Mouse (Mus musculus) intestine, postnatal 0 days (tissue): ENCODE results near the gene Gm17657. TPM values are rescaled to one million over a fixed set of nuclear protein-coding genes. Genes with fewer than 3 reads are reported as not detected.

Experiments
- ATAC-seq: fragments of 200-750 bp; cut with Nextera tagmentation; 2 replicates; pipeline ENCODE4 v1.8.0; 2017; ENCODE audit warnings: mild to moderate bottlenecking, moderate TSS enrichment, moderate library complexity
- H3K27ac ChIP-seq: fragments of 300-500 bp; sonication (generic); 2 replicates; pipeline ENCODE4 v1.5.1; 2014; ENCODE audit warnings: mild to moderate bottlenecking, low read depth, low read length, moderate library complexity
- H3K27me3 ChIP-seq: fragments of 300-500 bp; sonication (generic); replicated peaks from 2 replicates; pipeline ENCODE4 v1.6.1; 2014; ENCODE audit warnings: low read length, mixed read lengths; ENCODE audit not compliant: control insufficient read depth, insufficient read depth
- H3K36me3 ChIP-seq: fragments of 300-500 bp; sonication (generic); 2 replicates; pipeline ENCODE4 v1.6.1; 2014; ENCODE audit warnings: mild to moderate bottlenecking, moderate library complexity; ENCODE audit not compliant: control insufficient read depth, insufficient read depth
- H3K4me1 ChIP-seq: fragments of 300-500 bp; sonication (generic); replicated peaks from 2 replicates; pipeline ENCODE4 v1.6.1; 2014; ENCODE audit warnings: antibody characterized with exemption, low read length, mixed read lengths; ENCODE audit not compliant: control insufficient read depth, insufficient read depth
- H3K4me2 ChIP-seq: fragments of 300-500 bp; sonication (generic); replicated peaks from 2 replicates; pipeline ENCODE4 v1.6.1; 2014; ENCODE audit warnings: low read depth, mild to moderate bottlenecking, moderate library complexity
- H3K4me3 ChIP-seq: fragments of 300-500 bp; sonication (generic); 2 replicates; pipeline ENCODE4 v1.5.1; 2014; ENCODE audit warnings: low read depth, low read length
- H3K9ac ChIP-seq: fragments of 300-500 bp; sonication (generic); 2 replicates; pipeline ENCODE4 v1.6.1; 2014; ENCODE audit warnings: mild to moderate bottlenecking, low read depth, low read length
- H3K9me3 ChIP-seq: fragments of 300-500 bp; sonication (generic); 2 replicates; pipeline ENCODE4 v1.6.1; 2016; ENCODE audit warnings: mixed run types; ENCODE audit not compliant: control insufficient read depth
- CTCF ChIP-seq: sonication (generic); IDR thresholded peaks from 2 replicates; pipeline ENCODE4 v1.5.1; 2016; ENCODE audit warnings: low read depth, mild to moderate bottlenecking, control low read depth, antibody characterized with exemption, moderate library complexity
- WGBS: fragments of 180-500 bp; shearing (Covaris S2); extraction: QIAGEN DNeasy Blood & Tissue Kit; methylation state at CpG from one replicate; pipeline ENCODE4 v1.1.7; 2014; 5-methylcytosine and 5-hydroxymethylcytosine counted together
- polyA plus RNA-seq: library from polyadenylated mRNA; unstranded; fragments of >200 nt; fragmentation: Nextera tagmentation; extraction: Ambion mirVana; gene quantifications from 2 replicates; pipeline ENCODE4 v1.2.1, GENCODE M21; 2015

The Gm17657 gene
- polyA plus RNA-seq, 1 experiment from 2014 or later = not detected

GRCm38 (mm10) chr17:29482632-29483031, 66.8 kb downstream of the Gm17657 start:
- peak; percentile 42; the same call in 1 of the 2 replicates for TF ChIP-seq CTCF
- no peak for ATAC-seq
- Histone ChIP-seq H3K9ac (no peak overlapping the region), H3K27me3 (no peaks in the 10 kb centered on the region), H3K4me3 (no peak overlapping the region), H3K27ac (no peak overlapping the region), H3K9me3 (0 out of 2 replicates have a peak, but pooled peaks cover 3% of the 10 kb centered on the region), H3K36me3 (no peaks in the 10 kb centered on the region), H3K4me1 (no peaks in the 10 kb centered on the region), H3K4me2 (no peak overlapping the region)
- WGBS = 95% methylated on average over 7 of the region's 7 CpGs

GRCm38 (mm10) chr17:29480256-29480655, 69.2 kb downstream of the Gm17657 start:
- Histone ChIP-seq H3K9me3 (0 out of 2 replicates have a peak, but pooled peaks cover 3% of the 10 kb centered on the region), H3K4me3 (no peak overlapping the region), H3K4me1 (no peaks in the 10 kb centered on the region), H3K36me3 (no peaks in the 10 kb centered on the region), H3K27me3 (no peaks in the 10 kb centered on the region), H3K27ac (no peak overlapping the region), H3K4me2 (no peak overlapping the region), H3K9ac (no peak overlapping the region)
- TF ChIP-seq CTCF = no peak
- WGBS = 67% methylated on average over 2 of the region's 2 CpGs
- ATAC-seq = no peak

- no peaks in the 10 kb centered on the region for H3K4me1 ChIP-seq
- no peak for ATAC-seq
- no peak overlapping the region for H3K4me2 ChIP-seq
- H3K36me3 ChIP-seq = no peaks in the 10 kb centered on the region
- H3K9me3 ChIP-seq = 0 out of 2 replicates have a peak, but pooled peaks cover 3% of the 10 kb centered on the region
- no peak for TF ChIP-seq CTCF
- no peaks in the 10 kb centered on the region for H3K27me3 ChIP-seq
- H3K9ac ChIP-seq = no peak overlapping the region
- WGBS = 69% methylated on average over 4 of the region's 4 CpGs
- H3K27ac ChIP-seq = no peak overlapping the region
- no peak overlapping the region for H3K4me3 ChIP-seq
Measured at GRCm38 (mm10) chr17:29478271-29478670, 71.2 kb downstream of the Gm17657 start.

- Histone ChIP-seq H3K27me3 (no peaks in the 10 kb centered on the region), H3K4me3 (no peak overlapping the region), H3K9me3 (no peaks in the 10 kb centered on the region), H3K36me3 (no peaks in the 10 kb centered on the region), H3K4me1 (no peaks in the 10 kb centered on the region), H3K4me2 (no peak overlapping the region), H3K9ac (no peak overlapping the region), H3K27ac (no peak overlapping the region)
- TF ChIP-seq CTCF = no peak
- WGBS = 93% methylated on average over 10 of the region's 10 CpGs
- ATAC-seq = no peak
Measured at GRCm38 (mm10) chr17:29477357-29477756, 72.1 kb downstream of the Gm17657 start.

GRCm38 (mm10) chr17:29476461-29476860, 73.0 kb downstream of the Gm17657 start:
- no peak for TF ChIP-seq CTCF
- WGBS = 75% methylated on average over 4 of the region's 4 CpGs
- no peak overlapping the region for H3K27ac ChIP-seq
- H3K4me1 ChIP-seq = no peaks in the 10 kb centered on the region
- H3K27me3 ChIP-seq = no peaks in the 10 kb centered on the region
- H3K9me3 ChIP-seq = no peaks in the 10 kb centered on the region; the same call in 1 of the 2 replicates
- H3K9ac ChIP-seq = no peak overlapping the region
- H3K36me3 ChIP-seq = no peaks in the 10 kb centered on the region
- H3K4me2 ChIP-seq = no peak overlapping the region
- no peak overlapping the region for H3K4me3 ChIP-seq
- no peak for ATAC-seq

- no peaks in the 10 kb centered on the region for H3K36me3 ChIP-seq
- no peak overlapping the region for H3K27ac ChIP-seq
- H3K4me2 ChIP-seq = no peak overlapping the region
- no peak overlapping the region for H3K9ac ChIP-seq
- no peak overlapping the region for H3K4me3 ChIP-seq
- no peak for TF ChIP-seq CTCF
- H3K4me1 ChIP-seq = no peaks in the 10 kb centered on the region
- ATAC-seq = no peak
- WGBS = 94% methylated on average over 3 of the region's 3 CpGs
- H3K9me3 ChIP-seq = no peaks in the 10 kb centered on the region; the same call in 1 of the 2 replicates
- no peaks in the 10 kb centered on the region for H3K27me3 ChIP-seq
Measured at GRCm38 (mm10) chr17:29475142-29475541, 74.3 kb downstream of the Gm17657 start.

- TF ChIP-seq CTCF = no peak
- no peaks in the 10 kb centered on the region for H3K36me3 ChIP-seq
- ATAC-seq = no peak
- no peak overlapping the region for H3K9ac ChIP-seq
- no peaks in the 10 kb centered on the region for H3K4me1 ChIP-seq
- H3K4me3 ChIP-seq = no peak overlapping the region
- H3K27ac ChIP-seq = no peak overlapping the region
- no peaks in the 10 kb centered on the region; the same call in 1 of the 2 replicates for H3K9me3 ChIP-seq
- WGBS = 69% methylated on average over 2 of the region's 2 CpGs
- no peak overlapping the region for H3K4me2 ChIP-seq
- H3K27me3 ChIP-seq = no peaks in the 10 kb centered on the region
Measured at GRCm38 (mm10) chr17:29474036-29474435, 75.4 kb downstream of the Gm17657 start.
